Mouse (Mus musculus) Muller cell, postnatal 12 days (primary cell): Measurements from ENCODE around the gene Cs.

ENCODE experiments used
- DNase-seq: peaks from one replicate; pipeline ENCODE4 v3.0.0-alpha.2; 2015; ENCODE audit errors: inconsistent ontology term

The Cs gene

GRCm38 (mm10) chr10:128409692-128410559 is 72.4 kb downstream of the Cs start:
- peak; percentile 100 for DNase-seq

GRCm38 (mm10) chr10:128410560-128410845 is 73.0 kb downstream of the Cs start:
- no peak for DNase-seq

GRCm38 (mm10) chr10:128411211-128412054 is 73.9 kb downstream of the Cs start, which contains the start of the genes Nabp2 and Rnf41:
Gene Nabp2, minus strand, starts transcription at chr10:128411492.
Gene Rnf41, plus strand, starts transcription at chr10:128411657.
- peak; percentile 97 for DNase-seq

GRCm38 (mm10) chr10:128412055-128412381 is 74.5 kb downstream of the Cs start:
- DNase-seq: peak; percentile 73
